Mouse (Mus musculus): Measurements from ENCODE around the gene Fbxl18.
A peak's percentile ranks its signal among the peaks of the same experiment; 100 is the strongest.

Fbxl18 gene

GRCm38 (mm10) chr5:142916593-142916992, 21.4 kb upstream of the Fbxl18 start:
- no peak for DNase-seq (ENCODE audit: low spot score in 2 of 2)

GRCm38 (mm10) chr5:142915231-142915630, 20.0 kb upstream of the Fbxl18 start:
- no peak for DNase-seq (ENCODE audit: low spot score in 2 of 2)

DNA sequence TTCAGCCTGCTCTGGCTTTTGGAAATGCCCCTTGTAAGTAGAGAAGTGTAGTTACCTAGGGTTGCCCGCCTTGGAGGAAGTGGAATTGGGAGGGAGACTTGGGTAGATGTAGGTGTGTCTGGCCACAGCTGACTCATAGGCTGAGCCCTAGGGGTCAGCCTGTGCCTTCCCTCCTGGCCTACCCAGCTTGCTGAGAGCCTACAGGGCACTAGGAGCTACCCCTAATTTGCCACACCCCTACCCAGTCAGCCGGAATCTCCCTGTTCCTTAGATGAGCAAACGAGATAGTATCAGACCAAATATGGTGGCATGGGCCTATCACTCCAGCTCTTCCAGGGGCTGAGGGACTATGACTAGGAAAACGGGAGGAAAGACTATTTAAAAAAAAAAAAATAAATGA, 17.5 kb upstream of the Fbxl18 start:
- no peak for DNase-seq (ENCODE audit: low spot score in 2 of 2)

DNA sequence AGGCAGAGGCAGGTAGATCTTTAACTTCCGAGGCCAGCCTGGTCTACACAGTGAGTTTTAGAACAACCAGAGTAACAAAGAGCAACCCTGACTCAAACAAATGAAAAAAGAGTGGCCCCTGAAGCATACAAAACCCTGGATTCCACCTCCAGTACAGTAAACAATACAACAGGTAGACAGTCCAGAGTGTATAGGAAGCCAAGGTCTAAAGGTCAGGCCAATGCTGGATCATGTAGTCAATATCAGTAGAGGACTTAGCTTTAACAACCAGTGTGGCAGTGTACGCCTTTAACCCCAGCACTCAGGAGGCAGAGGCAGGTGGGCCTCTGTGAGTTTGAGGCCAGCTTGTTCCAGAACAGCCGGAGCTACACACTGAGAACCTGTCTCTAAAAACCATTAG, 17.1 kb upstream of the Fbxl18 start:
- no peak for DNase-seq (ENCODE audit: low spot score in 2 of 2)

- no peak for DNase-seq (ENCODE audit: low spot score in 2 of 2)
Observed at GRCm38 (mm10) chr5:142911629-142912028, 16.4 kb upstream of the Fbxl18 start.

DNA sequence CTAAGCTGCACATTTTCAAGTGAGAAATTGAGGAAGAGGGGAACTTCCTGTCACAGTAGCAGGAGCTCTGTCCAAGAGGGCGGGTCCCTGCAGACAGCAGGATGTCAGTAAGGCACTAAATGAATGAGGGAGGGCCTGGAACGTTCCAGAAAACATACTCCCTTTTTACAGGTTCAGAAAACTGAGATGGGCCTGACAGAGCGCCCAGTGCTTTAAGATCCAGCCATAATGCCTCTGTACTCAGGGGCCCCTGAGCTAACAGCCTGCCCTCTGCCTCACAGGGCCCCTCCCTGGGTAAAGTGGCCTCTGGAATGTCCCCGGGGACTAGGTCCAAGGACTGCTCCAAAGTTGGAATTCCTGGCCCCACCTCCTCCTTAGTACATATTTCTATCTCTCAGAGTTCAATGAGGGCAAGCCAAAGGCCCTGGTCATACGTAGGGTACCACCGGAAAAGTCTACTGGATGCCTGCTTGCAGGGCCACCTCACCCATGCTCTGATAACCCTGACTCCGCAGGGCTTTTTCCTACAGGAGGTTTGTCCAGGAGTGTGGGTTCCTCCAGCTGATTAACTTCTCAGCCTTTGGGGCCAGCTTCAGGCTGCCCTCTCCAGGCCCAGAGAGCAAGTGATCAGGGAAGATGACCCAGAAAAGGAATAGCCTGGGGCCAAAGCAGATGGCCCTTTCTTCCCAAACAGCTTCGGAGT, 14.5 kb upstream of the Fbxl18 start:
- no peak for DNase-seq (ENCODE audit: low spot score in 2 of 2)

DNA sequence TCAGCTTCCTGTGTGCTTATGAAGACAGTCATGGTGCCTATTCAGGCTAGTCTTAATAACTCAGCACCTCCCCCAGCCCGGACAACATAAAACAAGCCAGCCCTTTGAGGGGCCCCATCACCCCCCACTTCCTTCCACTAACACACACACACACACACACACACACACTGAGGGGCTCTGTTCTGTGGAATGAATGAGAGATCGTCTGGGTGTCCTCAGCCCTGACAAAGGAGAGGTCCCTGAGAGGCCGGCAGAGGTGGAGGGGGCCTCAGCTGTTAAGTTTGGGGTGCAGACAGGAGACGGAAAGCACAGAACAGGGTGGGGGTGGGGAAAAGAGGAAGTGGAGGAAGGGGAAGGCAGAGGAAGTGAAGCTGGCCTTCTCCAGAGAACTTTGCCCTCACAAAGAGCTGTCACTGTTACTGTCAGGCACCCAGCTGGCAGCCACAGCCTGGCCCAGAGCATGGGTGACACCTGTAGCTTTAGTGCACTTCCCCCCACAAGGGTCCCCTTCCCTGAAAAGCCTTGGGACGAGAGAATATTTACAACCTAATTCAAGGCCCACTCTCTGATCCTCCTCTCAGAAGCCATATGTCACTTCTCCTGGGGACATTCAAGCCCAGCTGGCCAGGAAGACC, 13.8 kb upstream of the Fbxl18 start:
- DNase-seq (ENCODE audit: low spot score in 2 of 2): no peak

DNA sequence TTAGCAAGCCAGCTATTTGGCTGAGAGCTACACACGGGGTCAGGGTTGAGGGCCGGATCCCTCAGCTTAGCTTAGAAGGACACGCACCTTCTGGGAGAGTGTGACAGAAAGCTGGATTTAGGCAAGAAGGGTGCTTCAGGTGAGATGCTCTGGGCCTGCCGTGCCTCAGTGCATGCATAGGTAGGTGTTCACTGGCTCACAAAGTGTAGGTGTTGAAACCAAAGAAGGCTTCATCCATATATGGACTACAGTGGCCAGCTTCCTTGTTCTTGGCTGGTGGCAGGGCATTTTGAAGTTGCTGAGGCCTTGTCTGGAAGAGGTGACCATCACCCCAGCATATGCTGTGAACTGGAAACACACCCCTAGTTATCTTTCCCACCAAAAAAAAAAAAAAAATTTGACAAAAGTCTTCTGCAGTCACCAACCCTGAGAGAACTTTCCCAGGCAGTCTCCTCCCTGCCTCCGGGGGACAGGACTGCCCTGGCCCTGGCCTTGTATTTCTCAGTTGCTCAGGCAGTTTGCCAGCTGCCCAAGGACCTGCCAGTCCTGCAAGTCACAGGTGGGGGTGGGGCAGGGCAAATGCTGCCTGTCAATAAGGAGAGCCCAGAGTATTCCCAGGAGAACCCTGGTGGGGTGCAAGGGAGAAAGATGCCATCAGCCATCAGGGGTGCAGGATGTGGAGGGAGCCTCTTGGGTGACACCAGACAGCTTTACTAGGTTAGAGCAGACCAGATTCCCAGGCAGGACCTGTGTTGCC, 12.8 kb upstream of the Fbxl18 start:
- no peak for DNase-seq (ENCODE audit: low spot score in 2 of 2)

GRCm38 (mm10) chr5:142907048-142907802, 12.0 kb upstream of the Fbxl18 start:
- DNase-seq (ENCODE audit: low spot score in 2 of 2): peak; percentile 38 to 48

- peak; percentile 95 to 96 for DNase-seq (ENCODE audit: low spot score in 2 of 2)
Observed at GRCm38 (mm10) chr5:142906532-142907047, 11.4 kb upstream of the Fbxl18 start, which contains the start of gene Actb. Actb (minus strand) TSS chr5:142906754.

DNA sequence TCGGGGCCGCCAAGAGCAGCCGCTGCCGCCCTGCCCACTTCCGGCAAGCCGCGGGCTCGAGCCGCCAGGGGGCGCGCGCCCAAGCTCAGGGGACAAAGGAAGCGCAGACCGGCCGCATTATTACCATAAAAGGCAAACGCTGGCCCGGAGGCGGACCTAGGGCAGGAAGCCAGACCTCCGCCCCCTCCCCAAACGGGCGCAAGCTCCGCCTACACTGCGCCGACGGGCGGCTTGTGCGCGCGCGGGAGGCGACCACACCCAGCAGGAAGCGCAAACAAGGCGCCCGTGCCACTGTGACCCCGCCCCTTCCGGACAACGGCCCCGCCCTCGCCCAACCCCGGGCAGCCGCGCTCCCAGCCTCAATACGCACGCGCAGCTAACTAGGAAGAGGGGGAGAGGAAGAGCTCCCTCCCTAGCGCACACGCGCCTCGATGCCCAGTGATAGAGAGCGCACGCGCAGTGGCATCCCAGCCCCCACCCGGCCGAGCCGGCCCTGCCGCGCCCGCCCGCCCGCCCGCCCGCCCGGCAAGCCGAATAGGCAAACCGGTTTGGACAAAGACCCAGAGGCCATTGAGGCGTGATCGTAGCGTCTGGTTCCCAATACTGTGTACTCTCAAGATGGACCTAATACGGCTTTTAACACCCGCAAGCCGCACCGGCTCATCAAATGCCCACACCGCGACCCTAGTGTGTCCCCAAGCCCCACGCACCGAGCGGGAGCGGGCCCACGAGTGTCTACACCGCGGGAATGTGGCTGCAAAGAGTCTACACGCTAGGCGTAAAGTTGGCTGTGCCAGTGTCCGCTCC, 10.7 kb upstream of the Fbxl18 start:
- DNase-seq (ENCODE audit: low spot score in 2 of 2): peak; percentile 96

DNA sequence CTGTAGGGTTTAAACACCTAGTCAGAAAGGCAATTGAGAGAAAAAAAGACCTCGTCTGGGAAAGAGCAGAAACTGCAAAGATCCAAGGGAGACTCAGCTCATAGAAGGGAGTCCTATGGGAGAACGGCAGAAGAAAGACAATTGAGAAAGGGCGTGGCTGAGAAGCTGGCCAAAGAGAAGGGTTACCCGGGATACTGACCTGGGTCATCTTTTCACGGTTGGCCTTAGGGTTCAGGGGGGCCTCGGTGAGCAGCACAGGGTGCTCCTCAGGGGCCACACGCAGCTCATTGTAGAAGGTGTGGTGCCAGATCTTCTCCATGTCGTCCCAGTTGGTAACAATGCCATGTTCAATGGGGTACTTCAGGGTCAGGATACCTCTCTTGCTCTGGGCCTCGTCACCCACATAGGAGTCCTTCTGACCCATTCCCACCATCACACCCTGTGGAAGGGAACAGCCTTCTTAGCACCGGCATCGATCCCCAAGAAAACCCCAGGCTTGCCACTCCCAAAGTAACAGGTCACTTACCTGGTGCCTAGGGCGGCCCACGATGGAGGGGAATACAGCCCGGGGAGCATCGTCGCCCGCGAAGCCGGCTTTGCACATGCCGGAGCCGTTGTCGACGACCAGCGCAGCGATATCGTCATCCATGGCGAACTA, 9.9 kb upstream of the Fbxl18 start:
- no peak for DNase-seq (ENCODE audit: low spot score in 2 of 2)

- DNase-seq (ENCODE audit: low spot score in 2 of 2): no peak
Observed at GRCm38 (mm10) chr5:142904208-142905037, 9.2 kb upstream of the Fbxl18 start.

GRCm38 (mm10) chr5:142903470-142904207, 8.4 kb upstream of the Fbxl18 start:
- DNase-seq (ENCODE audit: low spot score in 2 of 2): no peak

DNA sequence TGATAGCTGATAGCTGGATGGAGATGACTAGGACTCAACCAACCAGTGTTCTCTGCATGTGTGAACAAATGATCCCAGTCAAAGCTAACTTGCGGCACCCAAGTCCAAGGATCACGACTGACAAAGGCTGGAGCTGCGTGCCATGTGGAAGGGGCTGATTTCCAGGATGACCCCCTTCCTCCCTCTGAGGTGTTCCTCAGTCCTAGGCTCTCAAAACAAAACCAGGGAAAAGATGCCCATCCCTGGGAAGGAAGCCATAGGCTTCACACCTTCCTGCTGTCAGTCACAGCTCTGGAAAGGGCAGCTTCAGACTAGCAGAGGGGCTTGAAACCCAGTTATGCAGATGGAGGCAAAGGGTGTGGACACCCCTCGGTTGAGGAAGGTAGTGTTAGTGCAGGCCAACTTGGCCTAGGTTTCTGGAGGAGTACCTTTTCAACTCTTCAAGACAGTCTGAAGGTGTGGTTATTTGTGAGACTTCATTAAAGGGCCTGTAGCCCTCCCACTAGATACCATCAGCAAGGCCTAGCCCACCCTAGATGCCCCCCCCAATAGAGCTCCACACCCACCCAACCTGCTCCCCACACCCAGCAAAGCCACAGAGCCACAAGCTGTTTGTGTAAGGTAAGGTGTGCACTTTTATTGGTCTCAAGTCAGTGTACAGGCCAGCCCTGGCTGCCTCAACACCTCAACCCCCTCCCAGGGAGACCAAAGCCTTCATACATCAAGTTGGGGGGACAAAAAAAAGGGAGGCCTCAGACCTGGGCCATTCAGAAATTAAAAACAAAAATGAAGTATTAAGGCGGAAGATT, 7.5 kb upstream of the Fbxl18 start:
- no peak for DNase-seq (ENCODE audit: low spot score in 2 of 2)

- DNase-seq (ENCODE audit: low spot score in 2 of 2): no peak
Observed at GRCm38 (mm10) chr5:142901846-142902505, 6.8 kb upstream of the Fbxl18 start.

DNA sequence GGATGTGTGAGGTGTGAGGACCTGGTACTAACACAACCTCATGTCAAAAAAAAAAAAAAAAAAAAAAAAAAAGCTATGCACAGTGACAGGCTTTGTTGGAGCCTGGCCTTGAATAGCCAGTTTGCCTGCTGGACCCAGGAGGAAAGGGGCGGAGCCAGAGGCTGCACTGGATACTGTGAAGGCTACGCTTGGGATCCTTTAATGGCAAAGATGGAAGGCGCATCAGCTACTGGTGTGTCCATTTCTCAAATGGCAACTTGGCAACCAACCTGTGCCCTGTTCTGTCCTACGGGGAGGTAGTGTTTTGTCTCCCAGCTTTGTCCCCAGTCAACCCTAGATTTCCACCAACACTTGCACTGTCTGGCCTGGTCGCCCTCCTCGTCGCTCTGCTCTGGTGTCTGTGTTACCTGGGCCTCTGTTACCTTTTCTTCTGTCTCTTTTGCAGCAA, 6.2 kb upstream of the Fbxl18 start:
- no peak for DNase-seq (ENCODE audit: low spot score in 2 of 2)
